Mouse (Mus musculus): ENCODE results near the gene Hist2h3b.
"Not testable (repeated sequence)": the region's sequence is repeated elsewhere in the genome, so short reads cannot be mapped to it uniquely, and the experiment has no call there.

Hist2h3b gene

DNA sequence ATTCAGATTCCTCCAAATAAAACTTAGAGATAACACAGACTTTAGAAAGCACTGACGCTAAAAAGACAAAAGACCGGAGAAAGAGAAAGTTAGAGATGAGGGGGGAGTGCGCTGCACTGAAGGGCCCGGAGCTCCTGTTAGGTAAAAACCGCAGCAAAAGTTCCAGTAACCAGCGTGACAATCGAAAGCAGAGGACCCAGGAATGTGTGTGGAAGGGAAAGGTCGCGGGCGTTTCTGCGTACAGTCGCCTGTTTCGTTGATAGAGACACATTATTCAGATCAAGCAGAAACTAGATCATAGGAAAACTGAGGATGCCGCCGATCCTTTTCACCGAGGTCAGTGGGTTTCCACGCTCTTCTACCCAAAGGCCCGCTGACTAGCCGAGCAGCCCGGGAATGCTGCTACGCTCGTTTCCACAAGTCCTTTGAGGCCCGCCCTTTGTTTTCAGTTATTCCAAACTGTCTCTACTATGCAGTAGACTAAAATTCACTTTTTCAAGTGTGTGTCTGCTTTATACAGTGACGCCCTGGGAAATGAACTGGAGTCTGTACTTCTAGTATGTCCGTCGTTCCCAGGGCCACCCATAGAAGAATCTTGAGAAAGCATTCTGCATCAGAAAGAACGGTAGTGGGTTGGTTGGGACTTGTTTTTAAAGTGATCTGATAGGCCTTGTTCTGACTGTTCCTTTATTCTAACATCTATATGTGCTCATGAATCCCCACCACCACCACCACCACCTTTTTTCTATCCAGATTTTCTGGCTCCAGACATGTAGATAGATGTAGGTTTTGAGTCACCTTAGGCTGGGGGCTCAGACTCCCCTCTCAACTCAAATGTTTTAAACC lies 4.7 kb upstream of the Hist2h3b start:
- DNase-seq: peak; percentile 65

DNA sequence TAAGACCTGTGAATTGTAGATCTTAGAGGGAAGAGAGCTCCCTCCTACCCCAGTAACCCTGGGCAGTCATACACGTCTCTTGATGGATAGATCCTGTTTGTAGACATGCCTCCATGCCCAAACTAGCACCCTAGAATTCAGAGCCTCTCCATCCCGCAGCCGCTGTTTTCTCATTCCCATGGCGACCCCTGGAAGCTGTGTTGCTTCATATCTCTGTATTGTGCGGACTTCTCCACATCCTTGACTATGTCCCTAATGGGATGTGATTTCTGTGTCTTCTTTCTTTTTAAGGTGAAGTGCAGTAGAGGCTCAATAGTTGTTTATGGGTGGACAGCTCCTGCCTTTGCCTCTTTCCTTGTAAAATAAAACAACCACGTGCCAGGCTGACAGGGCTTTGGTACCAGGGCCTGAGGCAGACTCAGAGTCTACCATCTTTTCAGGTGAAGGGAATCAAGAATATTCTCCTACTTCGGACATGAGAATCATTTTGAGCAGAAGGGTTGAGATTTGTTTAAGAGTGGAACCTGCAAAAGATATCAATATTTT lies 4.0 kb upstream of the Hist2h3b start:
- DNase-seq: peak; percentile 42

DNA sequence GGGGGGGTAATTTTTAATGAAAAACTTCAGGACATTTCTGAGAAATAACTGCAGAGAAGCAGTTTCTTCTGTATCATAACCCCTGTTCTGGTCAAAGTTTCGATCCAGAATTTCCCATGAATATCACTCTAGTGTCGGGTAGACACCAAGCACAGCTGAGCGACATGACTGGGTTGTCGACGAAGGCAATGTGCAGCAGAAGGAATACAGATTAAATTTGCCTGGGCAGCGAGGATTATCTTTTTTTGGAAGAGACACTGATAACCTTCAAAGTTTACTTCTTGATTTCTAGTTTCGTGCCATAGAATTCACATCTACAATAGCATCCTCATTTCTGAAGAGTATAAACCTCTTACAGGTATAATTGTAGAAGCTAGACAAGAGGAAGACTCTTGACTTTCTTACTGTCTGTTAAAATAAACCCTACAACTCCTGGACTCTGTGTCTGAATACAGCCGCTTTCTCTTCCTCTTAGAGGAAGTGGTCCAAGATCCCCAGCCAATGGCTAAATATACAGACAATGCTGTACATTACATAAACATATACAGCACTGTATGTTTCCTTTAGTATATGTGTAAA lies 2.2 kb upstream of the Hist2h3b start:
- no peak for DNase-seq

DNA sequence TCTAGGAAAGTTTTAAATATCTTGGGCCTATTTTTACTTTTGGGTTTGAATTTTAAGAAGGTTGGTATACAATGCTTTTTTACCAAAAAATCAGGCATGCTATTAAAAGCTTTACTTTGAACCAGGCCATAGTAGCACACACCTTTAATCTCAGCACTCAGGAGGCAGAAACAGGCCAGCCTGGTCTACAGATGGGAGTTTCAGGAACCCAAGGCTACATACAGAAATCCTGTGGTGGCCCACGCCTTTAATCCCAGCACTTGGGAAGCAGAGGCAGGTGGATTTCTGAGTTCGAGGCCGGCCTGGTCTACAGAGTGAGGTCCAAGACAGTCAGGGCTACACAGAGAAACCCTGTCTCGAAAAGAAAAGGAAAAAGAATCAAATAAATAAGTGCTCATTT lies 913 bp upstream of the Hist2h3b start:
- no peak for DNase-seq

DNA sequence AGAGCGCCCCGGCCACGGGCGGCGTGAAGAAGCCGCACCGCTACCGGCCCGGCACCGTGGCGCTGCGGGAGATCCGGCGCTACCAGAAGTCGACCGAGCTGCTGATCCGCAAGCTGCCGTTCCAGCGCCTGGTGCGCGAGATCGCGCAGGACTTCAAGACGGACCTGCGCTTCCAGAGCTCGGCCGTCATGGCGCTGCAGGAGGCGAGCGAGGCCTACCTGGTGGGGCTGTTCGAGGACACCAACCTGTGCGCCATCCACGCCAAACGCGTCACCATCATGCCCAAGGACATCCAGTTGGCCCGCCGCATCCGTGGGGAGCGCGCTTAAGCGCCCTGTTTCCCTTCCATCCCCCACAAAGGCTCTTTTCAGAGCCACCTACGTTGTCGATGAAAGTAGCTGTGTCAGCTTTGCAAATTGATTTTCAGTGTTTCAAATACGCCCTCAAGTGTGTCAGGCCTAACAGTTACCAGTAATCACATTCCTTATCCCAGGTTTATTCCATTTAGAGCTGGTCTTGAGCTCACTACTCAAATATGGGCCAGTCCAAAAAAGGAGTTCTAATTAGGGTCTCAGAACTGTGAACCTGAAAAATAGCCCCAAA lies 423 bp downstream of the Hist2h3b start:
- peak; percentile 56 for DNase-seq

DNA sequence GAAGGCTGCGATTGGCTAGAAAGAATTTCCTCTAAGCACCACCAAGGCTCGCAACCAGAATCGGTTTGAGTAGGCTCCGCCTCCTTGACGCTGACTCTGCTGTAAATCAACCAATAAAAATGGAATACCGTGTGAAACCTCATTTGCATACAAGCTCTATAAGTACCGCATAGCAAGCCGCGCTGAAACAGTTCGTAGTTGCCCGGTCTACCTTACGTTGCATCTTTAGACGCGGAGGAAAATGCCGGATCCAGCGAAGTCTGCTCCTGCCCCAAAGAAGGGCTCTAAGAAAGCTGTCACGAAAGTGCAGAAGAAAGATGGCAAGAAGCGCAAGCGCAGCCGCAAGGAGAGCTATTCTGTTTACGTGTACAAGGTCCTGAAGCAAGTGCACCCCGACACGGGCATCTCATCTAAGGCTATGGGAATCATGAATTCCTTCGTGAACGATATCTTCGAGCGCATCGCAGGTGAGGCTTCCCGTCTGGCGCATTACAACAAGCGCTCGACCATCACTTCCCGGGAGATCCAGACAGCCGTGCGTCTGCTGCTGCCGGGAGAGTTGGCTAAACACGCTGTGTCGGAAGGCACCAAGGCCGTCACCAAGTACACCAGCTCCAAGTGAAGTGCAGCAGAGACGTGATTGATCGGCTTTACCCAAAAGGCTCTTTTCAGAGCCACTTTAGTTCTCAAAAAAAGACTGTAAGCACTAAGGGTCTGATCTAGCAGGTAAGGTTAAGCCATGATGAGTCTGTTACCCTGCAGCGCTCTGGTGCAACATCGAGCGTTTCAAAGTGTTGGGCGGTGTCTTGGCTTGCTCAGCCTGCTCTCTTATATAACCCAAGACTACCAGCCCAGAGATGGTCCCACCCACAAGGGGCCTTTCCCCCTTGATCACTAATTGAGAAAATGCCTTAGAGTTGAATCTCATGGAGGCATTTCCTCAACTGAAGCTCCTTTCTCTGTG lies 1.3 kb downstream of the Hist2h3b start, which contains the start of gene Hist2h2bb:
Gene Hist2h2bb (plus strand): TSS at position 242 of the 964 bp plus-strand sequence.
- peak; percentile 93 for DNase-seq

DNA sequence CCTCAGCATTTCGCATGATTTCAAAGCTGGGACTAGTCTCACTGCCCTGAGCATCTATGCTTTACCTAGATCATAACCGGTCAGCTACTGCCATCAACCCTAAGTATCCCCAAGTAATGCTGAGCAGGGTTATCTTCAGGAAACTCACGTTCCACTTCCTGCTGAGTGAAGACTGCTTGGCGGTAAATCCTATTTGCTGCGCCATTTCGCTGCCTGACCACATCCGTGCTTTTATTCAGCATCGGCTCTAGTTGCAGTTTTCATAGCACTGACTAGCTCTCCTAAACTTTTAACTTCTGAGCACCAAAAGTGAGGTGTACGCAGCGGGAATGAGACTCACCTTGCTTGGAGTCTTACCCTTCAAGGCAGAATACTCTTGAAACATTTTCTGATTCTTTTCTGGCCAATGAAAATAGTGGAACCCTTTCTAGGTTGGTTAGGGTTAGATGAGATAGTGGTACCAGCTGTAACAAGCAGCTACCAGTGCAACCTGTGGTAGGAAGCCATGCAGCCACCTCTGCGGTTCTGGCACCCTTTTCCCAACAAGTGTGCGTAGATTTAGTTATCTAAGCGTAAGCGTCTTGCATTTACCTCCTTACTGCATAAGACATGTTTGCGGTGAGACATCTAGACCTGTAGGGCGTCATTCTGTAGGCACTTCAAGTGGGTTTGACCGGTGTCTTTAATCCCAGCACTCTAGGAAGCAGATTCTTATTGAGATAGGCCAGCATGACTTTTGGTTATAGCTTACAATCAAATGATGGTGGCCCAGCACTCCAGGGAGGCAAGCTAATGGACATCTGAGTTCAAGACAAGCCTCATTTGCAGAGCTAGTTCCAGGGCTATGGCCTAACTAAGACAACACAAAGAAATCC lies 5.4 kb downstream of the Hist2h3b start:
- peak; percentile 63 for DNase-seq

DNA sequence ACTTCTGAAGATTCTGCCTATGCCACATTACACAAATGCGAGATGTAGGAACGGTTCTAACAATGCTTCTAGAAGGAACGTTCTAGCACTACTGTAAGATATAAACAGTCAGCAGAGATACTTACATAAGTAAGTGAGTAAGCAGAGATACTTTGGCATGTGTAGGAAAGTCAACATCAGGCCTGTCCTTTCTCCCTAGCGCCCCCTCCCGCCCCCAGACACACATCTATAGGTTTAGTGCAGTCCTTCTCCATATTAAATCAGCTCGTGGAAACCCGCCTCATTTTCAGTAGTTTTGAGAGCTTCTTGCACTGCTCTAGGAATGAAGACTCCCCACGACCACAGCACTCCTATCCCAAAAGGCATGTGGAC lies 9.0 kb downstream of the Hist2h3b start:
- peak; percentile 85 for DNase-seq

DNA sequence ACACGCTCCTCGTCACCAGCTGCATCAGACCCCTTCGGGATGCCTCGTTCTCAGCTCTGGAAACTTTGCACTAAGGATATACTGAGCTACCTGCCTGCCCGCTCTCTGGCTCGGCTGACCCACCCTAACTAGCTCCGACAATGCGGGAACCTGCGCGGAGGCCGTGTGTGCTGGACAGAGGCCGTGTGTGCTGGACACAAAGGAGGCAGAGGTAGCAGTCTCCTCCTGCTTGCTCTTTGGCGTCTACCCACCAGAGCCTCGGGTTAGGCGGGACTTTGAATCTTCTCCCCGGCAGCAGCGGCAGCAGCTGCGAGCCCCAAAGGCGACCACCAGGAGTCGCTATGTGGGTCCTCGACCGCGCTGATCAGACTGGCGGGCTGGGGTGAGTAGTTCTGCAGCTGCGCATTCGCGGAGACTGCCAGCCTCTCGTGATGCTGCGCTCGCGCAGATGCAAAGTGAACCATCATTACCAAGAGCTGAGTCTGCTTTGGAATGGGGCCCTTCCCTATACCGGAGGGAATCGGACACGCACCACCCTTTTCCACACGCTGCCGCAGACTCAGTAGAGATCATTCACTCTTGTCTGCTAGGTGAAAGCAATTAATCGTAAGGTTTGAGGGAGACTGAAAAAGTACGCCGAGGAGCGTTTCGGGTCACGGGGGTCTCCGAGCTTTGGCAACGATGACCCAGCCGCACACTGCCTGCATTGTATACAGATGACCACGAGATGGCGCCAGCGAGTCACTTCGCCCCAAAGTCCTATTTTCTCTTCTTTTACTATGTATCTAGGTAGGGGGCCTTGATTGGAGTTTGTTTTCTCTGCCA lies 9.6 kb downstream of the Hist2h3b start:
- peak; percentile 96 for DNase-seq

DNA sequence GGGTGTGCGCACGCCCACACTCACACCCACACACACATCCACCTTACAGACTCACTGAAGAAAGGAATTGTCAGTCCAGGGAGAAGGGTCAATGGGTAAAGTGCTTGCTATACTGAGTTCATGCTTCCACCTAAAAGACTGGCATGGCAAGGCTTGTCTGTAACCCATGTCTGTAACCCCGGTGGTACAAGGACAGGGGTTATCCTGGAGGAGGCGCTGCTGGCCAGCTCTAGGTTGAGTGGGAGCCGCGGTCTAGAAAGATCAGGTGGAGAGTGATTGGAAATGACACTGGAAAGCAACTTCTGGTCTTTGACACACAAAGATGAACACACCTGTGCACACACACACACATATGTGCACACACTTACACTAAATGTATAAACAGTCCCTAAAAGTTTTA lies 12.2 kb downstream of the Hist2h3b start:
- no peak for DNase-seq

DNA sequence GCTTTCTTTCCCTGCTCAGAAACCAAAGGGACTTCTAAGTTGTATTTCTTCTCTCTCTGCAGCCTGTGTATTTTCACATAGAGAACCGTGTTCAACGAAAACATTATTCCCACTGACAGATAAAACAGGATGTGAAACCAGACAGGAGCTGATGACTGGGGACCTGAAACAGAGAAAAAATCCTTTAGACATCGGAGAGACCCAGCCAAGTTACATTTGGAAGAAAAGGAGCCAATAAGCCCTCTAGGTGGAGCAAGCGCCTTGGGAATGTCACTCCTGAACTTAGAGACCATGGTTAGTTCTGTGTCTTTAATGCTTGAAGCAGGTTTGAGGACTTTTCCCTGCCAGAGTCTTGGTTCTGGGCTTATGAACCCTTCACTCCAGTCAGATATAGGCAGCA lies 16.0 kb downstream of the Hist2h3b start:
- no peak for DNase-seq

DNA sequence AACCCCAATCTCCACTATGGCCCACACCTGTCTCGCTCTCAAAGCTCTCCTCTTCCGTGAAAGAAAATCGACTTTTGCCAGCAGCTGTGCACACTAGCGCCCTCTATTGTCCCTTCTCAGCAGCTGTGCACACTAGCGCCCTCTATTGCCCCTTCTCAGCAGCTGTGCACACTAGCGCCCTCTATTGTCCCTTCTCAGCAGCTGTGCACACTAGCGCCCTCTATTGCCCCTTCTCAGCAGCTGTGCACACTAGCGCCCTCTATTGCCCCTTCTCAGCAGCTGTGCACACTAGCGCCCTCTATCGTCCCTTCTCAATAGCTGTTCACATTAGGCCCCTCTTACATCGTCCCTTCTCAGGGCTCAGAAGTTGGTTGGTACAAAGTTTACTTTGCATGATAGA lies 18.9 kb downstream of the Hist2h3b start:
- not testable (repeated sequence) for DNase-seq

DNA sequence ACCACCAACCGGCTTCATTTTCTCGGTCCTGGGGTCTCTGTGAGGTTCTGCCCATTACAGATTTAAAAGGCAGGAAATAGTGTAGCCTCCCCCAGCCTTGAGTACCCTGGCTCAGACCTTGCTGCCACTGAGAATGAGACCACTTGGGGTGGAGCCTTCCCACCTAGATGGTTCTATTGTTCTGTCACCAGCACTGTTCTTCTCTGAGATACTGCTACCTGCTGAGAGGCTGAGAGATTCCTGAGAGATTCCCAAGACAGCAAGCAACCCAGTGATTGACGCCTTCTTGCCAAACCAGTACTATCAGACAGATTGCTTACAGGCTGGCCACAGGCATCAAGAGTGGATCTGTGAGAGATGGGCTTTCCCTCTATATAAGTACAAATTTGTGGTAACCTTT lies 20.7 kb downstream of the Hist2h3b start:
- no peak for DNase-seq

DNA sequence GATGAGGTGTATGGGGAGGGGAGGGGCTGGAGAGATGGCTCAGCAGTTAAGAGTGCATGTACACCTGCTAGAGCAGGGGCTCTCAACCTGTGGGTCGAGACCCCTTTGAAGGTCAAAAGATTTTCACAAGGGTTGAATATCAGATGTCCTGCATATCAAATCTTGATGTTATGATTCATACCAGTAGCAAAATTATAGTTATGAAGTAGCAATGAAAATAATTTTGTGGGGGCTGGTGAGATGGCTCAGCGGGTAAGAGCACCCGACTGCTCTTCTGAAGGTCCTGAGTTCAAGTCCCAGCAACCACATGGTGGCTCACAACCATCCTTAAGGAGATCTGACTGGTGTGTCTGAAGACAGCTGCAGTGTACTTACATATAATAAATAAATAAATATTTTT lies 22.3 kb downstream of the Hist2h3b start:
- DNase-seq: not testable (repeated sequence)

DNA sequence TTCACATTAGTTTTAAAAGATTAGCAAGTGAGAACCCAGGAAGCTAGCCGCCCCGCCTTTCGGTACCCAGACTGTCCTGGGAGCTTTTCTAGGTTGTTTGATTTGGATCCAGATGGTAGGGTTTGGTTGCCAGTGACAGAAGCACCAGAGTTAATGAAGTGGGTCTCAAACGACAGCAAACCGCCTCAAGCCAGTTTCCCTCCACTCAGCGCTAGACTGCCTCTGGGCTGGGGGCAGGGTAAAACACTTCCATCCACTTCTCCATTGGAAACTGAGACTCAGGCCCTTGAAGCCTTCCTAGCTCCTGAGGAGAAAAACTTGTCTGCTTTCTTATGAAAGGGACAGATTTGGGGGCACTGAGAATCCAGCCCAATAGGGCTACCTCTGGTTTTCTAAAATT lies 24.2 kb downstream of the Hist2h3b start:
- no peak for DNase-seq

DNA sequence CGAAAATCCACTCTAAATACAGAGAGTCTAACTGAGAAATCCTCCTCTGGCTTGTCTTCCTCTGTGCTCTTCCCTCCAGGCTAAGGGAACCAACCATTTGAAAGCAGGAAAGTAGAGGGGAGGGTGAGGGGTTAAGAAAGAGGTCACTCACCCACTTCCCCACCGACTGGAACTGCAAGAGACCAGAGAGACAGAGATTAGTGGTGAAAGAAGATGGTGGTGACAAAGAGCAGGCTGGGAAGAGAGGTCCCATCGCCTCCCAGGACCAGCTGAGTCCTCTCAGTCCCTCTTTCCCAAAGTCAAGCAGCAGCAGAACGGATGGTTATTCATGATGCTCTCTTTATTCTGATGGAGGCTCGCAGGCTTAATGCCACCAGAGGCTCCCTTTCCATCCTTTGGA lies 24.9 kb downstream of the Hist2h3b start:
- no peak for DNase-seq

DNA sequence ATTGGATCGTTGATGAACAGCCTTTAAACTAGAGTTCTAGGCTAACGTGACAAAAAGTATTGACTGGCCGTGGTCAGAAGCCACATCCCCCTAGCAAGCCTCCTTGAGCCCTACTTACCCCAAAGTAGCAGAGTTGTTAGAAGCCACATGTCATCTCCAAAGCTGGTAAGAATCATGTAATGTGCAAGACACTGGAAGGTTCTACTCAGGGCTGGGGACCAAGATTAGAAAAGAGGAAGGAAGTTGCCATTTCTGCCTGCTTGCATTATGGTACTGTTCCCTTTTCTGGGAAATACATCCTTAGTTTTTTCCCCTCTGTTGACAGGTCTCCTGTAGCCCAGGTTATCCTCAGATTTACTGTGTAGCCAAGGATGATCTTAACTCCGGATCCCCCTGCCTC lies 25.3 kb downstream of the Hist2h3b start, which contains the start of gene Fcgr1:
Gene Fcgr1 (minus strand): TSS at position 183 of the 400 bp plus-strand sequence.
- DNase-seq: no peak

DNA sequence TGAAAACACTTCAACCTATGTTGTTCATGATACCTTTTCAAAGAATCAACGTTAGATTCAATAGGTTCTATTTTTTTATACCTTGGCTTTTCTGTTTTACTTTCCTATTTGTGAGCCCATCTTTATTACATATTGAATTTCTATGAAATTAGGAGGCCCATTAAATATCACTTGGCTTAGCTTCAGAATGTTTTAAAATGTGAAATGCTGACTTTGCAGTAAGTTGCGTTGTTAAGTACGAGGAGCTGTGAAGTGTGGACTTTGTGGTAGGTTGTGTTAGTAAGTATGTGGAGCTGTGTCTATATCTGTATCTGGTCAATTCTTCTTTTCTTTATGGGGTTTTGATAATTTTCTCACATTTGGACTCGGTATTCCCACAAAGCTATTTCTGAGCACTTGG lies 29.9 kb downstream of the Hist2h3b start:
- DNase-seq: no peak

DNA sequence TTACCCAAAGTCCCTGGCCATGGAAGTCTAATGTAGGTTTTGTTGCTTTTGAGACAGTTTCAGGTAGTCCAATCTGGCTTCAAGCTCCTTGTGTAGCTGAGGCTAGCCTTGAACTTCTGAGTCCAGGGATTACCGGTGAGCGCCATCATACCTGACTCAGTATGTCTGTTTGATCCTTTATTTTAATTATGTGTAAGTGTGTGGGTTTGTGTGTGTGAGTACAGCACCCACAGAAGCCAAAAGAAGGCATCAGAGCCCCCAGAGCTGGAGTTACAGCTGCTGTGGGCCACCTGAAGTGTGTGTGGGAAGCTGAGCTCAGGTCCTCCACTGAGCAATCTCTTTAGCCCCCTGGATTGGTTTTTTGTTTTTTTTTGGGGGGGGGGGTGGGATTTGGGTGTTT lies 31.1 kb downstream of the Hist2h3b start:
- no peak for DNase-seq

DNA sequence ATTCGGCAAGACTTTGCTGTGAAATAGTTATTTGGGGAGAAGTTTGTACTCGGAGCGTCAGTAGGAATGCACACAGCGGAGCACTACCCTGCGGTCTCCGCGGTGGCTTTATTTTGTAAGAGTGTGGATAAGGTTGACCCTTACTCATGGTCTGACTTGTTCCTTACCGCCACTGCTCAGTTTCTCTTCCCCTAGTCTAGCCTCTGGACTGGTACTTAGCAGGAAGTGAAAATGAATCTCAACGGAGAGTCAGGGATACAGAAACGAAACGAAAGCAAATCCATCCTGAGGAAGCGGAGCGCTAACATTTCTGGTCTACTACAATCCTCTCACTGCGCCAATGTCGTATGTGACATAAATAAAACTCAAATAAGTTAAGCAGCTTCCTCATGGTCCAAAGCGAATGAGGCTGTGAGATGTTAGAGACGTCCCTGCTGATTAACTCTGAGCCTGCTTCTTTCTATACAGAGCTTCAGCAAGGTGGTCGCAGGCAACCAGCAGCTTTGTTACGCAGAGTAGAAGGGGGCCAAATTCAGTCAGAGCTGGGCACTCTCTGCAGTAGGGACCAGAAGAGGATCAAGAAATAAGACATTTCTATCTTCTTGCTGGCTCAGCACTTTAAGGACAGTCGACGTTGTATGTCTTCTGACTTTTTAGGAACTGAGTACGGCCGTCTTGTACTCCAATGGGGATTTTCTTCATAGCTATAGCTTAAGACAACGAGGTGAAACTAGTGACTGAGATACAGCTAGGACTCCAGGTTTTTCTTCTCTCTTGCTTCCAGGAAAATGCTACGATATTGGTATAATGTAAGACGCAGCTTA lies 32.5 kb downstream of the Hist2h3b start:
- no peak for DNase-seq

Measured in thymus, postnatal 25 days (tissue).